Mouse (Mus musculus): Measurements from ENCODE around the gene Plekhm1.

Plekhm1 gene

GRCm38 (mm10) chr11:103387870-103388526 lies 24.5 kb downstream of the Plekhm1 start:
- DNase-seq: no peak

- DNase-seq: no peak
Observed at GRCm38 (mm10) chr11:103386827-103387226, 25.7 kb downstream of the Plekhm1 start.

GRCm38 (mm10) chr11:103381956-103382613 lies 30.4 kb downstream of the Plekhm1 start:
- no peak for DNase-seq

- no peak for DNase-seq
Observed at GRCm38 (mm10) chr11:103381505-103381904, 31.0 kb downstream of the Plekhm1 start.

GRCm38 (mm10) chr11:103380460-103380859 lies 32.0 kb downstream of the Plekhm1 start:
- no peak for DNase-seq

- no peak for DNase-seq
Observed at GRCm38 (mm10) chr11:103378341-103378740, 34.1 kb downstream of the Plekhm1 start.

- no peak for DNase-seq
Observed at GRCm38 (mm10) chr11:103375772-103376171, 36.7 kb downstream of the Plekhm1 start.

- DNase-seq: no peak
Observed at GRCm38 (mm10) chr11:103375258-103375657, 37.2 kb downstream of the Plekhm1 start.

GRCm38 (mm10) chr11:103373922-103374321 lies 38.6 kb downstream of the Plekhm1 start:
- DNase-seq: no peak

- DNase-seq: no peak
Observed at GRCm38 (mm10) chr11:103372561-103372960, 39.9 kb downstream of the Plekhm1 start.

GRCm38 (mm10) chr11:103372068-103372467 lies 40.4 kb downstream of the Plekhm1 start:
- no peak for DNase-seq

- DNase-seq: no peak
Observed at GRCm38 (mm10) chr11:103371222-103371539, 41.3 kb downstream of the Plekhm1 start.

GRCm38 (mm10) chr11:103370397-103371221 lies 41.9 kb downstream of the Plekhm1 start:
- DNase-seq: no peak

- DNase-seq: no peak
Observed at GRCm38 (mm10) chr11:103365530-103365929, 47.0 kb downstream of the Plekhm1 start.

GRCm38 (mm10) chr11:103365022-103365421 lies 47.5 kb downstream of the Plekhm1 start:
- no peak for DNase-seq

- no peak for DNase-seq
Observed at GRCm38 (mm10) chr11:103364335-103364734, 48.2 kb downstream of the Plekhm1 start.

- peak; percentile 47 for DNase-seq
Observed at GRCm38 (mm10) chr11:103363214-103364148, 49.0 kb downstream of the Plekhm1 start, which contains the start of gene Arhgap27. Arhgap27 (minus strand) TSS chr11:103363692.

GRCm38 (mm10) chr11:103362521-103363181 lies 49.8 kb downstream of the Plekhm1 start:
- no peak for DNase-seq

- DNase-seq: no peak
Observed at GRCm38 (mm10) chr11:103362054-103362432, 50.4 kb downstream of the Plekhm1 start.

- no peak for DNase-seq
Observed at GRCm38 (mm10) chr11:103361396-103362053, 51.0 kb downstream of the Plekhm1 start.

GRCm38 (mm10) chr11:103360661-103361081 lies 51.8 kb downstream of the Plekhm1 start:
- DNase-seq: no peak
